Mouse (Mus musculus) midbrain, embryonic 11.5 days (tissue): Measurements from ENCODE around the gene Tfip11. TPM values are rescaled to one million over a fixed set of nuclear protein-coding genes. Genes with fewer than 3 reads are reported as not detected.

Experiments
- ATAC-seq: fragments of 200-750 bp; cut with Nextera tagmentation; 2 replicates; pipeline ENCODE4 v1.8.0; 2017; ENCODE audit warnings: moderate TSS enrichment, moderate library complexity; ENCODE audit not compliant: low FRiP score
- DNase-seq: peaks from one replicate; pipeline ENCODE4 v3.0.0; 2015; ENCODE audit warnings: low spot score; ENCODE audit errors: missing footprints
- H3K27ac ChIP-seq: fragments of 300-500 bp; sonication (generic); 2 replicates; pipeline ENCODE4 v1.5.1; 2014; ENCODE audit warnings: low read depth, low read length
- H3K27me3 ChIP-seq: fragments of 300-500 bp; sonication (generic); 2 replicates; pipeline ENCODE4 v1.6.1; 2014; ENCODE audit warnings: mild to moderate bottlenecking, low read length, moderate library complexity, mixed read lengths; ENCODE audit not compliant: control insufficient read depth, insufficient read depth
- H3K36me3 ChIP-seq: fragments of 300-500 bp; sonication (generic); 2 replicates; pipeline ENCODE4 v1.6.1; 2014; ENCODE audit warnings: mild to moderate bottlenecking, low read length, moderate library complexity, mixed read lengths; ENCODE audit not compliant: control insufficient read depth, insufficient read depth
- H3K4me1 ChIP-seq: fragments of 300-500 bp; sonication (generic); 2 replicates; pipeline ENCODE4 v1.6.1; 2014; ENCODE audit warnings: low read length; ENCODE audit not compliant: control insufficient read depth, insufficient read depth
- H3K4me2 ChIP-seq: fragments of 300-500 bp; sonication (generic); 2 replicates; pipeline ENCODE4 v1.6.1; 2014; ENCODE audit warnings: mild to moderate bottlenecking, moderate library complexity
- H3K4me3 ChIP-seq: fragments of 300-500 bp; sonication (generic); 2 replicates; pipeline ENCODE4 v1.5.1; 2014; ENCODE audit warnings: low read depth, low read length
- H3K9ac ChIP-seq: fragments of 300-500 bp; sonication (generic); 2 replicates; pipeline ENCODE4 v1.6.1; 2014; ENCODE audit warnings: low read length
- H3K9me3 ChIP-seq: fragments of 300-500 bp; sonication (generic); 2 replicates; pipeline ENCODE4 v1.6.1; 2016; ENCODE audit warnings: low read length; ENCODE audit not compliant: control insufficient read depth
- WGBS: fragments of 180-500 bp; shearing (Covaris S2); extraction: QIAGEN DNeasy Blood & Tissue Kit; methylation state at CpG from one replicate; pipeline ENCODE4 v1.1.7; 2014; 5-methylcytosine and 5-hydroxymethylcytosine counted together
- polyA plus RNA-seq: library from polyadenylated mRNA; unstranded; fragments of >200 nt; fragmentation: Nextera tagmentation; extraction: Ambion mirVana; gene quantifications from 2 replicates; pipeline ENCODE4 v1.2.1, GENCODE M21; 2014

Gene Tfip11
- polyA plus RNA-seq, 1 experiment from 2014 or later, result 25.8 TPM

GRCm38 (mm10) chr5:112344092-112344960, 18.2 kb downstream of the Tfip11 start:
- ATAC-seq (no peak), DNase-seq (no peak)
- Histone ChIP-seq H3K4me3 (no peak overlapping the region), H3K9ac (no peak overlapping the region), H3K4me2 (no peak overlapping the region), H3K9me3 (no peaks in the 10 kb centered on the region), H3K4me1 (peaks cover 17% of the 10 kb centered on the region), H3K36me3 (no peaks in the 10 kb centered on the region), H3K27ac (no peak overlapping the region), H3K27me3 (no peaks in the 10 kb centered on the region)
- WGBS, result 86% methylated on average over 6 of the region's 6 CpGs

GRCm38 (mm10) chr5:112346211-112346965, 20.2 kb downstream of the Tfip11 start:
- Histone ChIP-seq H3K27me3 (no peaks in the 10 kb centered on the region), H3K9ac (no peak overlapping the region), H3K27ac (no peak overlapping the region), H3K4me1 (peaks cover 17% of the 10 kb centered on the region), H3K9me3 (no peaks in the 10 kb centered on the region), H3K36me3 (no peaks in the 10 kb centered on the region; the same call in 1 of the 2 replicates), H3K4me2 (no peak overlapping the region), H3K4me3 (no peak overlapping the region)
- ATAC-seq (no peak), DNase-seq (no peak)
- 89% methylated on average over 16 of the region's 16 CpGs for WGBS

- ATAC-seq (no peak), DNase-seq (no peak)
- H3K4me1 ChIP-seq, result peaks cover 2% of the 10 kb centered on the region; the same call in 1 of the 2 replicates
- no peak overlapping the region for H3K9ac ChIP-seq
- no peaks in the 10 kb centered on the region for H3K27me3 ChIP-seq
- no peak overlapping the region for H3K4me3 ChIP-seq
- no peaks in the 10 kb centered on the region for H3K9me3 ChIP-seq
- WGBS, result 93% methylated on average over 8 of the region's 8 CpGs
- no peak overlapping the region for H3K4me2 ChIP-seq
- H3K36me3 ChIP-seq, result no peaks in the 10 kb centered on the region; the same call in none of the 2 replicates
- H3K27ac ChIP-seq, result no peak overlapping the region
Observed at GRCm38 (mm10) chr5:112349169-112349568, 23.0 kb downstream of the Tfip11 start.

GRCm38 (mm10) chr5:112355493-112355892, 29.3 kb downstream of the Tfip11 start:
- WGBS, result 88% methylated on average over 6 of the region's 6 CpGs

GRCm38 (mm10) chr5:112355910-112356309, 29.8 kb downstream of the Tfip11 start, which contains the start of gene Gm6583:
TSS of gene Gm6583 (minus strand) at chr5:112356033.
- 71% methylated on average over 12 of the region's 13 CpGs for WGBS
- no peak for DNase-seq
- ATAC-seq, result no peak

More at GRCm38 (mm10) chr5:112355493-112355892, 29.3 kb downstream of the Tfip11 start:
- Histone ChIP-seq H3K4me2 (no peak overlapping the region), H3K36me3 (no peaks in the 10 kb centered on the region; the same call in 1 of the 2 replicates), H3K4me3 (no peak overlapping the region), H3K9ac (no peak overlapping the region), H3K27ac (no peak overlapping the region), H3K27me3 (no peaks in the 10 kb centered on the region), H3K9me3 (no peaks in the 10 kb centered on the region), H3K4me1 (no peaks in the 10 kb centered on the region)
- ATAC-seq (no peak), DNase-seq (no peak)

DNA sequence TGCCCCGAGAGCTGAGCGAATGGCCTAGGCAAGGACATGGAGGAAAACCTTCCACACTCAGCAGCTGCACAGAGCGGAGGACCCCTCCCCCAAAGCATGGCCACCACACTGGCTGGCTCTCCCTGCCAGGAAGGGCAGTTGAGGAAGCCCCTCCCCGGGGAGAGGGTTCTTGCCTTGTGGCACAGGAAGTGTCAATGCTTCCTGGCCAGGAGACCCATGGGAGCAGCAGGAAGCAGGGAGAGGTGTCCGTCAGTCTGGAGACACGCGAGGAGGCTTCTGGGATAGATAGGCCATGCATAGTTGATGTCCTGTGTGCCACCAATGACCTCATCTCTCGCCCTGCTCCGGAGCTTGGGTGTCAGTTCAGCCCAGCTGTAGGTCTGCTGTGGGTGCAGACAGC, 30.2 kb downstream of the Tfip11 start:
- Histone ChIP-seq H3K4me3 (no peak overlapping the region), H3K9me3 (no peaks in the 10 kb centered on the region), H3K27ac (no peak overlapping the region), H3K4me2 (no peak overlapping the region), H3K9ac (no peak overlapping the region), H3K36me3 (no peaks in the 10 kb centered on the region; the same call in 1 of the 2 replicates), H3K4me1 (no peaks in the 10 kb centered on the region), H3K27me3 (no peaks in the 10 kb centered on the region)
- no peak for ATAC-seq
- DNase-seq, result no peak
- WGBS, result 93% methylated on average over 9 of the region's 9 CpGs

More at GRCm38 (mm10) chr5:112355910-112356309, 29.8 kb downstream of the Tfip11 start, which contains the start of gene Gm6583:
- Histone ChIP-seq H3K27ac (no peak within 1 kb of the TSS), H3K36me3 (no peaks in the 10 kb centered on the region; the same call in 1 of the 2 replicates), H3K4me3 (no peak within 1 kb of the TSS), H3K9me3 (no peaks in the 10 kb centered on the region), H3K4me1 (no peaks in the 10 kb centered on the region), H3K9ac (no peak within 1 kb of the TSS), H3K27me3 (no peaks in the 10 kb centered on the region), H3K4me2 (no peak within 1 kb of the TSS)

- no peak overlapping the region for H3K9ac ChIP-seq
- H3K27me3 ChIP-seq, result no peaks in the 10 kb centered on the region
- ATAC-seq, result no peak
- no peak overlapping the region for H3K27ac ChIP-seq
- H3K4me2 ChIP-seq, result no peak overlapping the region
- no peak overlapping the region for H3K4me3 ChIP-seq
- WGBS, result 90% methylated on average over 4 of the region's 4 CpGs
- H3K4me1 ChIP-seq, result no peaks in the 10 kb centered on the region
- no peaks in the 10 kb centered on the region; the same call in 1 of the 2 replicates for H3K36me3 ChIP-seq
- H3K9me3 ChIP-seq, result no peaks in the 10 kb centered on the region
- DNase-seq, result no peak
Observed at GRCm38 (mm10) chr5:112359520-112359919, 33.4 kb downstream of the Tfip11 start.

- no peaks in the 10 kb centered on the region for H3K27me3 ChIP-seq
- DNase-seq (no peak), ATAC-seq (no peak)
- H3K9me3 ChIP-seq, result no peaks in the 10 kb centered on the region
- WGBS, result 93% methylated on average over 3 of the region's 3 CpGs
- H3K27ac ChIP-seq, result no peak overlapping the region
- no peak overlapping the region for H3K9ac ChIP-seq
- no peak overlapping the region for H3K4me3 ChIP-seq
- no peaks in the 10 kb centered on the region for H3K4me1 ChIP-seq
- H3K36me3 ChIP-seq, result peaks cover 2% of the 10 kb centered on the region; the same call in 1 of the 2 replicates
- no peak overlapping the region for H3K4me2 ChIP-seq
Observed at GRCm38 (mm10) chr5:112360077-112360476, 33.9 kb downstream of the Tfip11 start.
